Mouse (Mus musculus) kidney, postnatal 10 days (tissue): Measurements from ENCODE around the gene Plk5.

ENCODE experiments used
- DNase-seq: peaks from one replicate; pipeline ENCODE4 v3.0.0; 2021; ENCODE audit warnings: mixed read lengths

Plk5 gene

GRCm38 (mm10) chr10:80357994-80358639 lies 1.9 kb downstream of the Plk5 start:
- DNase-seq, result peak; percentile 65

GRCm38 (mm10) chr10:80363734-80364133 lies 7.5 kb downstream of the Plk5 start:
- no peak for DNase-seq

GRCm38 (mm10) chr10:80365736-80366135 lies 9.5 kb downstream of the Plk5 start:
- DNase-seq, result no peak

- DNase-seq, result no peak
Measured at GRCm38 (mm10) chr10:80367954-80368353, 11.7 kb downstream of the Plk5 start.

GRCm38 (mm10) chr10:80368392-80368791 lies 12.1 kb downstream of the Plk5 start:
- DNase-seq, result no peak

- DNase-seq, result no peak
Measured at GRCm38 (mm10) chr10:80369995-80370747, 13.9 kb downstream of the Plk5 start.

GRCm38 (mm10) chr10:80371411-80371966 lies 15.2 kb downstream of the Plk5 start:
- peak; percentile 71 for DNase-seq

GRCm38 (mm10) chr10:80371983-80372382 lies 15.7 kb downstream of the Plk5 start:
- DNase-seq, result no peak

- no peak for DNase-seq
Measured at GRCm38 (mm10) chr10:80372706-80373105, 16.4 kb downstream of the Plk5 start.

- peak; percentile 88 for DNase-seq
Measured at GRCm38 (mm10) chr10:80374063-80374462, 17.8 kb downstream of the Plk5 start.

GRCm38 (mm10) chr10:80376160-80376559 lies 19.9 kb downstream of the Plk5 start:
- peak; percentile 97 for DNase-seq

GRCm38 (mm10) chr10:80377716-80378115 lies 21.5 kb downstream of the Plk5 start:
- peak; percentile 62 for DNase-seq

- DNase-seq, result no peak
Measured at GRCm38 (mm10) chr10:80382641-80383365, 26.5 kb downstream of the Plk5 start.

GRCm38 (mm10) chr10:80383431-80383830 lies 27.2 kb downstream of the Plk5 start:
- no peak for DNase-seq

- no peak for DNase-seq
Measured at GRCm38 (mm10) chr10:80384115-80384639, 27.9 kb downstream of the Plk5 start.

- no peak for DNase-seq
Measured at GRCm38 (mm10) chr10:80384709-80385108, 28.4 kb downstream of the Plk5 start.

- DNase-seq, result no peak
Measured at GRCm38 (mm10) chr10:80385310-80385709, 29.1 kb downstream of the Plk5 start.

- peak; percentile 72 for DNase-seq
Measured at GRCm38 (mm10) chr10:80385811-80386734, 29.8 kb downstream of the Plk5 start.

- DNase-seq, result peak; percentile 64
Measured at GRCm38 (mm10) chr10:80386735-80387471, 30.6 kb downstream of the Plk5 start.

GRCm38 (mm10) chr10:80387522-80387959 lies 31.3 kb downstream of the Plk5 start, which contains the start of gene Mex3d:
Gene Mex3d (minus strand): TSS chr10:80387659.
- peak; percentile 96 for DNase-seq

- no peak for DNase-seq
Measured at GRCm38 (mm10) chr10:80388731-80389130, 32.5 kb downstream of the Plk5 start.
